Comparison of ENCODE assay signal across 18 mouse cellular contexts in the genomic region with DNA sequence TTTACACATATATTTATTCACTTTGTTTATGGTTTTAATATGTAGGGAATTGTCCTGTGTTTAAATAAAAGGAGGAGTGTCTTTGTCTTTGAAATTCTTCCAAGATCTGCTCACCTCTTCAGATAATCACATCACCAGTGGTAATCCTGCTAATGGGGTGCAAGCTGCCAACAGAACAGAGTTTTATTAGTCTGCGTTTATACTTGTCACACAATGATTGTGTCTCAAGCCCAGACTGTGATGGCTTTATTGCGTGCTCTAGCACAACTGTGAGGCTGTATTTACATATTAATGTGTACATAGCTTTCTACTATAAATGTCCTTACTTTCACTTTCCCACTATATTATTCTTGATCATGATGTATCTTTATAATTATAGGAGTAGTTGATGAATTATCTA.
DNase-seq lines count a peak whose midpoint lies in the region; ATAC-seq and TF ChIP-seq lines count a peak whose summit lies in the region.
"Had no signal": no experiment of that assay in that cellular context is flagged by ENCODE, and none has a peak within 500 bp of the region (broad histone marks: within the 10 kb centered on the region; RNA-seq: fewer than 3 reads in every experiment).

No protein-coding gene starts in this region.

- H3K4me3 ChIP-seq in forebrain, embryonic 14.5 days (ENCODE audit: low read depth, low read length) = no peak overlapping the region
- no peak overlapping the region for H3K4me3 ChIP-seq in forebrain, embryonic 15.5 days
- H3K4me3 ChIP-seq in neural tube, embryonic 14.5 days (ENCODE audit: low read depth, low read length) = no peak overlapping the region
- no peak overlapping the region for H3K4me3 ChIP-seq in hindbrain, embryonic 11.5 days (ENCODE audit: low read depth, low read length)
- H3K4me3 ChIP-seq in heart, adult 2 months = no peak overlapping the region
- H3K4me3 ChIP-seq: embryonic facial prominence, embryonic 10.5 days; embryonic facial prominence, embryonic 12.5 days; forebrain, embryonic 10.5 days had no signal

- TF ChIP-seq EP300 in heart, adult 2 months (IDR thresholded peaks at IDR 0.05; ENCODE audit: insufficient read depth, low read depth, low read length) = no peak

- intact Hi-C loops in heart, adult 2 months (cut with DNase I) = no loop called here

- H3K4me1 ChIP-seq in forebrain, embryonic 14.5 days (ENCODE audit: control insufficient read depth, insufficient read depth, low read length) = peaks cover 4% of the 10 kb centered on the region; the same call in 1 of the 2 replicates
- H3K4me1 ChIP-seq in forebrain, embryonic 15.5 days = 0 out of 2 replicates have a peak, but pooled peaks cover 2% of the 10 kb centered on the region
- no peaks in the 10 kb centered on the region; the same call in 1 of the 2 replicates for H3K4me1 ChIP-seq in neural tube, embryonic 14.5 days (ENCODE audit: control insufficient read depth, insufficient read depth, low read length)
- no peaks in the 10 kb centered on the region for H3K4me1 ChIP-seq in hindbrain, embryonic 11.5 days (replicated peaks; ENCODE audit: control insufficient read depth, insufficient read depth, low read length)
- H3K4me1 ChIP-seq in heart, adult 2 months (ENCODE audit: control insufficient read depth, insufficient read depth, low read length) = no peaks in the 10 kb centered on the region
- H3K4me1 ChIP-seq: embryonic facial prominence, embryonic 10.5 days; embryonic facial prominence, embryonic 12.5 days; forebrain, embryonic 10.5 days had no signal

- H3K4me2 ChIP-seq in forebrain, embryonic 14.5 days (ENCODE audit: low read length) = no peak overlapping the region
- H3K4me2 ChIP-seq in forebrain, embryonic 15.5 days (replicated peaks) = no peak overlapping the region
- H3K4me2 ChIP-seq in neural tube, embryonic 14.5 days (ENCODE audit: low read depth, low read length) = no peak overlapping the region
- H3K4me2 ChIP-seq in hindbrain, embryonic 11.5 days (replicated peaks; ENCODE audit: low read depth, low read length) = no peak overlapping the region
- H3K4me2 ChIP-seq: embryonic facial prominence, embryonic 12.5 days had no signal

- peak; percentile 71 for DNase-seq in forebrain, embryonic 14.5 days (ENCODE audit: low spot score)
- DNase-seq in neural tube, embryonic 10.5 days (ENCODE audit: extremely low spot score, low spot score) = no peak
- DNase-seq in fat pad, adult 2 months (ENCODE audit: extremely low read depth, low read depth, low spot score) = peak; percentile 80
- DNase-seq in hindbrain, embryonic 11.5 days (ENCODE audit: low spot score) = no peak
- DNase-seq in heart, adult 2 months = no peak
- DNase-seq: adrenal gland, adult 2 months; adrenal gland, postnatal 10 days; adrenal gland, postnatal 25 days; cerebellum, adult 11-12 months; cerebellum, adult 2 months; cerebellum, adult 9-10 months; cerebellum, postnatal 10 days; cerebellum, postnatal 25 days had no signal

- no peaks in the 10 kb centered on the region for H3K36me3 ChIP-seq in forebrain, embryonic 14.5 days (ENCODE audit: control insufficient read depth, insufficient read depth, low read length)
- H3K36me3 ChIP-seq in forebrain, embryonic 15.5 days = no peaks in the 10 kb centered on the region
- H3K36me3 ChIP-seq in neural tube, embryonic 14.5 days (ENCODE audit: control insufficient read depth, insufficient read depth, low read length) = no peaks in the 10 kb centered on the region
- H3K36me3 ChIP-seq in hindbrain, embryonic 11.5 days (ENCODE audit: control insufficient read depth, insufficient read depth, low read length) = no peaks in the 10 kb centered on the region
- no peaks in the 10 kb centered on the region for H3K36me3 ChIP-seq in heart, adult 2 months (ENCODE audit: control insufficient read depth, insufficient read depth, low read length)
- H3K36me3 ChIP-seq: embryonic facial prominence, embryonic 10.5 days; embryonic facial prominence, embryonic 12.5 days; forebrain, embryonic 10.5 days had no signal

- H3K79me2 ChIP-seq in heart, adult 2 months (replicated peaks; ENCODE audit: control insufficient read depth, insufficient read depth, low read length) = no peaks in the 10 kb centered on the region

- no peaks in the 10 kb centered on the region for H3K9me3 ChIP-seq in forebrain, embryonic 14.5 days (replicated peaks; ENCODE audit: control insufficient read depth, low read length)
- no peaks in the 10 kb centered on the region for H3K9me3 ChIP-seq in forebrain, embryonic 15.5 days
- no peaks in the 10 kb centered on the region for H3K9me3 ChIP-seq in neural tube, embryonic 14.5 days (ENCODE audit: control insufficient read depth, low read length)
- no peaks in the 10 kb centered on the region for H3K9me3 ChIP-seq in hindbrain, embryonic 11.5 days (ENCODE audit: control insufficient read depth, low read length)
- H3K9me3 ChIP-seq: embryonic facial prominence, embryonic 10.5 days; embryonic facial prominence, embryonic 12.5 days; forebrain, embryonic 10.5 days had no signal

- no peak for TF ChIP-seq CTCF in heart, adult 2 months (IDR thresholded peaks at IDR 0.05)

- H3K27ac ChIP-seq in forebrain, embryonic 14.5 days (ENCODE audit: low read depth, low read length) = no peak overlapping the region
- no peak overlapping the region for H3K27ac ChIP-seq in forebrain, embryonic 15.5 days (replicated peaks)
- H3K27ac ChIP-seq in neural tube, embryonic 14.5 days (ENCODE audit: low read depth, low read length) = no peak overlapping the region
- H3K27ac ChIP-seq in hindbrain, embryonic 11.5 days (ENCODE audit: low read depth, low read length) = no peak overlapping the region
- no peak overlapping the region for H3K27ac ChIP-seq in heart, adult 2 months
- H3K27ac ChIP-seq: embryonic facial prominence, embryonic 10.5 days; embryonic facial prominence, embryonic 12.5 days; forebrain, embryonic 10.5 days had no signal

- TF ChIP-seq POLR2A in heart, adult 2 months (IDR thresholded peaks at IDR 0.05; ENCODE audit: insufficient read depth, low read depth, low read length) = no peak

- H3K9ac ChIP-seq in forebrain, embryonic 14.5 days (ENCODE audit: low read length) = no peak overlapping the region
- no peak overlapping the region for H3K9ac ChIP-seq in forebrain, embryonic 15.5 days (replicated peaks)
- H3K9ac ChIP-seq in neural tube, embryonic 14.5 days (replicated peaks; ENCODE audit: low read depth, low read length) = no peak overlapping the region
- no peak overlapping the region for H3K9ac ChIP-seq in hindbrain, embryonic 11.5 days (ENCODE audit: low read depth, low read length)
- H3K9ac ChIP-seq in heart, adult 2 months (ENCODE audit: low read depth, low read length) = no peak overlapping the region
- H3K9ac ChIP-seq: embryonic facial prominence, embryonic 12.5 days had no signal

- H3K27me3 ChIP-seq in forebrain, embryonic 14.5 days (replicated peaks; ENCODE audit: control insufficient read depth, insufficient read depth, low read length) = no peaks in the 10 kb centered on the region
- H3K27me3 ChIP-seq in forebrain, embryonic 15.5 days = no peaks in the 10 kb centered on the region
- H3K27me3 ChIP-seq in neural tube, embryonic 14.5 days (ENCODE audit: control insufficient read depth, insufficient read depth, low read length) = no peaks in the 10 kb centered on the region
- H3K27me3 ChIP-seq in hindbrain, embryonic 11.5 days (ENCODE audit: control insufficient read depth, insufficient read depth, low read length) = no peaks in the 10 kb centered on the region
- no peaks in the 10 kb centered on the region for H3K27me3 ChIP-seq in heart, adult 2 months (ENCODE audit: control insufficient read depth, insufficient read depth, low read length)
- H3K27me3 ChIP-seq: embryonic facial prominence, embryonic 12.5 days had no signal

- WGBS in forebrain, embryonic 14.5 days = 7% methylated on average over 2 of the region's 2 CpGs
- 7% methylated on average over 2 of the region's 2 CpGs for WGBS in forebrain, embryonic 15.5 days
- WGBS in neural tube, embryonic 14.5 days = 32% methylated on average over 2 of the region's 2 CpGs
- WGBS in hindbrain, embryonic 11.5 days = 63% methylated on average over 2 of the region's 2 CpGs
- 71% methylated on average over 2 of the region's 2 CpGs for WGBS in heart, adult 2 months

- peak; percentile 62 for ATAC-seq in forebrain, embryonic 14.5 days
- ATAC-seq in forebrain, embryonic 15.5 days (replicated peaks) = no peak
- peak; percentile 68 for ATAC-seq in neural tube, embryonic 14.5 days (ENCODE audit: low read depth)
- ATAC-seq in hindbrain, embryonic 11.5 days (ENCODE audit: low FRiP score) = no peak

Comparison
In these comparisons a context has a peak if more than half of its experiments do, and no peak if none do; other contexts are left out.
1. ATAC-seq: peak in forebrain, embryonic 14.5 days (single experiment) and neural tube, embryonic 14.5 days (single experiment); none in forebrain, embryonic 15.5 days (single experiment) and hindbrain, embryonic 11.5 days (single experiment).
2. DNase-seq: peak in forebrain, embryonic 14.5 days (single experiment) and fat pad, adult 2 months (single experiment); none in neural tube, embryonic 10.5 days (single experiment), hindbrain, embryonic 11.5 days (single experiment) and heart, adult 2 months (0 of 2).